Mouse (Mus musculus): ENCODE results near the gene Zmiz2.
"Not testable (repeated sequence)": the region's sequence is repeated elsewhere in the genome, so short reads cannot be mapped to it uniquely, and the experiment has no call there.

The Zmiz2 gene

GRCm38 (mm10) chr11:6398141-6398540, 9.3 kb downstream of the Zmiz2 start:
- in situ Hi-C loops (cut with MseI, MboI), result no loop called here

DNA sequence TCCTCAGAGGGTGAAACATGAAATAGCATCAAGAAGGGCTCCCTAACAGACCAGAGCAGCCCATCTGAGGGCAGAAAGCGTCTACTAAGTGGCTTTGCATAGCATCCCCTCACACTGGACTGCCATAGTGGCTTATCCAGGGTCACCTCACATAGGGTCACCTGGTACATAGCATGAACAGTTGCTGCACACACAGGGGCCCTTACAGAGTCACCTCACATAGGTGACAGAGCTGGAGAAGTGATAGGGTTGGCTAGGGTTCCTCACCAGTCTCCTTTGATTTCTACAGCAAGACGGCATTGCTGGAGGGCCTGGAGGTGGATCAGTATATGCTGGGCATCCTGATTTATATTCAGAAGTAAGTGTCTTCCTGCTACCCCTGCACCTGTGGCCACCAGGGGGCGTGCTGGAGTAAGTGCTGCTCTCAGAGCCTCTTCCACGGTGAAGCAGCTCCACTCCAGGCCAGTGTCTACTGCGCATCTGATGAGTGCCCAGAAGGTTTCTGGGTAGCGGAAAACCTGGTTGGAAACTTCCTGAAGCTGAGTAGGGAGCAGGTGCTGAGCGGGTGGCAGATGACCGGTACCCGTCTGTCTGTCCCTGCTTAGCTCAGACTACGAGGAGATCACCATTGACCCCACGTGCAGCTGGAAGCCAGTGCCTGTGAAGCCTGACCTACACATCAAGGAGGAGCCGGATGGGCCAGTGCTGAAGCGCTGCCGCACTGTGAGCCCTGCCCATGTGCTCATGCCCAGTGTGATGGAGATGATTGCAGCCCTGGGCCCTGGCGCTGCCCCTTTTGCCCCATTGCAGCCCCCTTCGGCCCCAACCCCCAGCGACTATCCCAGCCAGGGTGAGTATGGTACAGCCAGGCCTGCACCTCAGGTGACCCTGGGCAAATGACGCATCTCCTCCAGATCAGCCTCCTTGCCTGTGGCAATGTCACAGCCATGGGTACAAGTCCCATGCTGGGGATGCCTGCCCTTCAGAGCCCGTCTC, 13.9 kb downstream of the Zmiz2 start:
- in situ Hi-C loops (cut with MseI, MboI), result no loop called here

GRCm38 (mm10) chr11:6403830-6404405, 15.0 kb downstream of the Zmiz2 start:
- in situ Hi-C loops (cut with MseI, MboI), result no loop called here

GRCm38 (mm10) chr11:6404699-6405566, 16.1 kb downstream of the Zmiz2 start:
- in situ Hi-C loops (cut with MseI, MboI), result no loop called here

GRCm38 (mm10) chr11:6405591-6406081, 16.8 kb downstream of the Zmiz2 start:
- in situ Hi-C loops (cut with MseI, MboI), result no loop called here

- in situ Hi-C loops (cut with MseI, MboI), result no loop called here
Observed at GRCm38 (mm10) chr11:6406251-6407161, 17.6 kb downstream of the Zmiz2 start.

DNA sequence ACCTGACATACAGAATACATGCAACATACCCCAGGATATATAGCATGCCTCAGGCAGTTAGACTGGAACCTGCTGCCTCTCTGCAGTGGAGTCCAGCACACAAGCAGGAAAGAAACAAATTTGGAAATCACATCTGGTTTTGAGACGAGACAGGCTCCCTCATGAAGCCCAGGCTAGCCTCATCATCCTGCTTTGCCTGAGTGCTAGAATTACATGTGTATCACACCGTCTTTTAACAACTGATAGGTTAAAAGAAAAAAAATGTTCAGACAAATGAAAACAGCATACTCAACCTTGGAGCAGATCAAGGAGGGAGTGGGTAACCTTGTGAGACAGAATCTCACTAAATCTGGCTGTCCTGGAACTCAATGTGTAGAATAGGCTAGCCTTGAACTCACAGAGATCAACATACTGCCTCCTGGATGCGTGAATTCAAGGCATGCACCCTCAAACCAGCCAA, 18.3 kb downstream of the Zmiz2 start:
- in situ Hi-C loops (cut with MseI, MboI), result no loop called here

GRCm38 (mm10) chr11:6410050-6410602, 21.3 kb downstream of the Zmiz2 start:
- in situ Hi-C loops (cut with MseI, MboI), result no loop called here

DNA sequence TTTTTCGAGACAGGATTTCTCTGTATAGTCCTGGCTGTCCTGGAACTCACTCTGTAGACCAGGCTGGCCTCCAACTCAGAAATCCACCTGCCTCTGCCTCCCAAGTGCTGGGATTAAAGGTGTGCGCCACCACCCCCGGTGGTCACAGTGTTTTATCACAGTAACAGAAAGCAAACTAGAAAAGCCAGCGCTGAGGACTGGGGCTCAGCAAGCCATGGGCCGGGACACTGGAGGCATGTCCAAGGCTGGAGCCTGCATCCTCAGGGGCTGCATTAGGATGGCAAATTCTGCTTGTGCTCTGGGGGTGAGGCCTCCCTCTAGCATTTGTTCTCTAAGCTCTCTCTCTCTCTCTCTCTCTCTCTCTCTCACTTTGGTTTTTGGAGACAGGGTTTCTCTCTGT, 21.9 kb downstream of the Zmiz2 start:
- in situ Hi-C loops (cut with MseI, MboI), result not testable (repeated sequence)

GRCm38 (mm10) chr11:6411684-6412083, 22.8 kb downstream of the Zmiz2 start:
- in situ Hi-C loops (cut with MseI, MboI), result no loop called here

DNA sequence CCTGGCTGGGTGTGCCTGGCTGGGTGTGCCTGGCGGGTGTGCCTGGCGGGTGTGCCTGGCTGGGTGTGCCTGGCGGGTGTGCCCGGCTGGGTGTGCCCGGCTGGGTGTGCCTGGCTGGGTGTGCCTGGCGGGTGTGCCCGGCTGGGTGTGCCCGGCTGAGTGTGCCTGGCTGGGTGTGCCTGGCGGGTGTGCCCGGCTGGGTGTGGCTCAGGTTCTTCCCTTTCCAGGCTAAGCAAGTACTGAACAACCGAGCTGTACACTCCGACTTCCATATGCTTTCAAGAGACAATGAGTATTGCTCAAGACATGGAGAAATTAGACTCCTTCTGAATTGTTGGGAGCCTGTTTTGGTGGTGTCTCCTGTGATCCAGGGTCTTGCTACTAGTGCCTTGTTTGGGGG, 24.4 kb downstream of the Zmiz2 start:
- in situ Hi-C loops (cut with MseI, MboI), result no loop called here

GRCm38 (mm10) chr11:6414751-6415550, 26.1 kb downstream of the Zmiz2 start, which contains the start of gene Ppia:
Ppia (plus strand) TSS chr11:6415443.
- in situ Hi-C loops (cut with MseI, MboI), result no loop called here

DNA sequence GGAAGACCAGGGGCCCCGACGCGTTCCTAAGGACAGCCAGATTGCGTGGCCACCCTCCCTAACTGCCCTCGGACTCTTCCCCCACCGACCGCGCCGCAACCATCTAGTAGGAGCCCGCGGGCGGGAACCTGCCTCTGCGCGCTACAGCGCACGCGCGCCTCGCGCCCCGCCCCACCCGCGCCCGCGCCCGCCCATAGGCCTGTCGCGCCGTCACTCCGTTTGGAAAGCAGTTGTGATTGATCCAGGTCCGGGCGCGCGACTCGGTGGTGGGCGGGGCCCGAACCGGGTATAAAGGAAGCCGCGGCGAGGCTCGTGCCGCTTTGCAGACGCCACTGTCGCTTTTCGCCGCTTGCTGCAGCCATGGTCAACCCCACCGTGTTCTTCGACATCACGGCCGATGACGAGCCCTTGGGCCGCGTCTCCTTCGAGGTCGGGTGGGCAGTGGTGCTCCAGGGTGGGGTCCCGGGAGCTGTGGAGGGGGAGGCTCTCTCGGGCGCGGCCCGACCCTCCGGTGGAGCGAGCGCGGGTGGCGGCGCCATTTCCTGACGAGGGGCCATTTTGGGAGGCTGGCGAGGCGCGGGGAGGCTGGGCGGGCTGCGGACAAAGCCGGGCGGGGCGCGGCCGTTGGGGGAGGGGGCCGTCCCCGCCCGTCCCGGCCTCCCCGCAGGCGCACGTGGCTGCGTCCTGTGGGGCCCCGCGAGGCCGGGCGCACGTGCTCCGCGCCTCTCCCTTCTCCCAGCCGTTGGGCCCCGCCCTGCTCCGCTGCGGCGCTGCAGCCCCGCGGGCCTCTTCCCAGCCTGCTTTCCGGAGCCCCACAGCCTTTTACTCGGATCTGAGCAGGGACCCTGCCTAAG, 26.9 kb downstream of the Zmiz2 start:
- in situ Hi-C loops (cut with MseI, MboI), result no loop called here

- in situ Hi-C loops (cut with MseI, MboI), result no loop called here
Observed at GRCm38 (mm10) chr11:6416405-6417034, 27.6 kb downstream of the Zmiz2 start.

DNA sequence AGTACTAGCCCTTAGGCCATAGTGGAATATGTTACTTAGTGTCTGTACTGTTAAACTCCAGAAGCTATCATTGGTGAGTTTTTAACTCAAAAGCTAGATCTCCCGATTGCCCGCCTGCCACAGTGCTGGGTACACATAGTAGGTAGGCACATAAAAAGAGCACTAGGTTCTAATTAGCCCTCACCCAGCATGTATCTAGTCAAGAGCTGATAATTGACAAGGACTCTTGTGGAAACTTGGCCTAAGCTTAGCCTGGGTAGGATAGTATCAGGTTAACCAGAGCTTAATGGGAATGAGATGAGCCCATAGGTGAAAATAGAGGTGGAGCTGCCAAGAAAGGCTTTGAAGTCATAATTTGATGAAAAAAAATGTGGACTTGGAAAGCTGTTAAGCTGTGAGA, 28.2 kb downstream of the Zmiz2 start:
- in situ Hi-C loops (cut with MseI, MboI), result no loop called here

DNA sequence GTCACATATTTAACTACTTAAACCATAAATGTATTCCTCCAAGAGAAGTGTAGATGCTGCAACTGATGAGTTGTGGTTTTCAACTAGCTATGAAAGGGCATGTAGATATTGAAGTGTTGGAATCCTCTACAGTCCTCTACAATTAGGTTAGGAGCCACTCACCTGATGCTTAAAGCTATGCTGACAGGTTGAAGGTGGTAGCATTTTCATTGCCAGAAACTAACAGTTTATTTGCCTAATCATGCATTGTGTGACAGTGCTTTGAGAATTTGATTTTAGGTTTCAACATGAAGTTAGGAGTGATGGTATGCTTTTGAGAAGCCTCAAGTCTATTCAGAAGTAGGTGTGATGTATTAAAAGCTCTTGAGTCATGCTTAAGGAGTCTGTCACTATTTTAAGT, 28.6 kb downstream of the Zmiz2 start:
- in situ Hi-C loops (cut with MseI, MboI), result no loop called here

DNA sequence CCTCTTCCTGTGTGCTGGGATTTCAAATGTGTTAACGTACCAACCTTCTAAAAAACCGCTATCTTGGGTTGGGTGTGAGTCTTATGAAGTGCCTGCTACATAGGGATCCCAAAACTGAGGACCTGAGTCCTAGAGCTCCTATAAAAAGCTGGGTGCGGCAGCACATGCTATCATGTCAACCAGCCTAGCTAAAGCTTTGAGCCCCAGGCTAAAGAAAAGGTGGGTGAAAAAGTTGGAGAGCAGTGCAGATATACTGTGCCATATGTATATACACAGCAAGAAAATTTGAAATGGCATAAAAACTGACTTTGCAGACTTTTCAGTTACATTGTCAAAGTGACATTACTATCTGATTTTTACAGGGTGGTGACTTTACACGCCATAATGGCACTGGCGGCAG, 29.9 kb downstream of the Zmiz2 start:
- in situ Hi-C loops (cut with MseI, MboI), result no loop called here

DNA sequence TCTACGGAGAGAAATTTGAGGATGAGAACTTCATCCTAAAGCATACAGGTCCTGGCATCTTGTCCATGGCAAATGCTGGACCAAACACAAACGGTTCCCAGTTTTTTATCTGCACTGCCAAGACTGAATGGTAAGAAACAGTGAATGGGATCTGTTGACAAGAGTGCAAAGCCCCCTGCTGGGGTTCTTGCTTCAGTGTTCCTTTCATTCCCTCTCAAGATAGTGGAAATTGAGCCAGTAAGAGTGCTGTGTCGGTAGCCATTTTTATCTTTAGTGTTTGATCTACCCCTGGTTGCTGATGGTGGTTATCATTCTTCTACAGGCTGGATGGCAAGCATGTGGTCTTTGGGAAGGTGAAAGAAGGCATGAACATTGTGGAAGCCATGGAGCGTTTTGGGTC, 30.3 kb downstream of the Zmiz2 start:
- in situ Hi-C loops (cut with MseI, MboI), result not testable (repeated sequence)
